Comparison of ENCODE assay signal across 8 mouse cellular contexts in the genomic region with DNA sequence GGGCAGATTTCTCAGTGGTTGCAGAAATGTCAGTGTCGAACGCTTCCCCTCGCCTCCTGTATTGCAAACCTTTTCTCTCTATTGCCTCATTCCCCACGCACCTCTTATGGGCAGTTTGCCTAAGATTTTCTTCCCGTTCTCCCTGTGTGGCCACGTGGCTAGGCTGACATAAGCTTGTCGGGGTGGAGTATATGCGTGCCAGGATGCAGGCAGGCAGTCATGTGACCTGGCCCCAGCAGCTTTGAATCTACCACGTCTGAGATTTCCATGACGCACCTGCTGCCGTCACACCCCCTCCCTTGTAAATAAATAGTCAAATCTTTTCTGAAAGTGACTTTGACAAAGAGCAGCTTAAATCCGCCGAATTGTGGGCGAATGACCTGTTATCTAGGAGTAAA.
DNase-seq lines count a peak whose midpoint lies in the region; ATAC-seq and TF ChIP-seq lines count a peak whose summit lies in the region.

No protein-coding gene starts in this region.

- no peaks in the 10 kb centered on the region for H3K36me3 ChIP-seq in forebrain, embryonic 10.5 days (replicated peaks)
- no peaks in the 10 kb centered on the region for H3K36me3 ChIP-seq in liver, postnatal 0 days (replicated peaks; ENCODE audit: insufficient read depth, low read length)
- H3K36me3 ChIP-seq in neural tube, embryonic 12.5 days: no peaks in the 10 kb centered on the region

- peak; percentile 86 for ATAC-seq in liver, postnatal 0 days
- peak; percentile 97 for ATAC-seq in neural tube, embryonic 12.5 days (ENCODE audit: low FRiP score, low read depth)

- 0 out of 2 replicates have a peak overlapping the region, but pooled peaks have one; percentile 1 for H3K27ac ChIP-seq in bone marrow macrophage, adult 2 months (ENCODE audit: insufficient read depth, low read depth, low read length)
- H3K27ac ChIP-seq in forebrain, embryonic 10.5 days: peak overlapping the region; percentile 74
- H3K27ac ChIP-seq in liver, postnatal 0 days (ENCODE audit: low read depth): peak overlapping the region; percentile 77
- H3K27ac ChIP-seq in neural tube, embryonic 12.5 days: no peak overlapping the region

- TF ChIP-seq POLR2A in bone marrow macrophage, adult 2 months (IDR thresholded peaks at IDR 0.05; ENCODE audit: borderline replicate concordance, low read depth, low read length): no peak

- no peak overlapping the region for H3K4me3 ChIP-seq in bone marrow macrophage, adult 2 months (ENCODE audit: insufficient read depth, low read length)
- H3K4me3 ChIP-seq in forebrain, embryonic 10.5 days: peak overlapping the region; percentile 50
- H3K4me3 ChIP-seq in liver, postnatal 0 days (ENCODE audit: low read depth, low read length): peak overlapping the region; percentile 27
- H3K4me3 ChIP-seq in neural tube, embryonic 12.5 days: peak overlapping the region; percentile 31

- peak overlapping the region; percentile 43 for H3K9ac ChIP-seq in liver, postnatal 0 days (replicated peaks)
- peak overlapping the region; percentile 30; the same call in 1 of the 2 replicates for H3K9ac ChIP-seq in neural tube, embryonic 12.5 days

- TF ChIP-seq EP300 in liver, postnatal 0 days (IDR thresholded peaks at IDR 0.05; ENCODE audit: low read depth): peak; percentile 74

- H3K9me3 ChIP-seq in forebrain, embryonic 10.5 days: no peaks in the 10 kb centered on the region
- H3K9me3 ChIP-seq in liver, postnatal 0 days (ENCODE audit: low read length): no peaks in the 10 kb centered on the region
- H3K9me3 ChIP-seq in neural tube, embryonic 12.5 days: no peaks in the 10 kb centered on the region

- WGBS in forebrain, embryonic 10.5 days: 15% methylated on average over 14 of the region's 14 CpGs
- 5% methylated on average over 14 of the region's 14 CpGs for WGBS in liver, postnatal 0 days (ENCODE audit: insufficient replicate concordance)
- 10% methylated on average over 14 of the region's 14 CpGs for WGBS in neural tube, embryonic 12.5 days

- peak; percentile 78 for DNase-seq in CD4-positive helper T cell, adult 2 months (ENCODE audit: low read depth, low spot score)
- DNase-seq in forebrain, embryonic 10.5 days (ENCODE audit: extremely low spot score, low spot score): peak; percentile 61
- DNase-seq in heart, postnatal 10 days: peak; percentile 72 to 80
- DNase-seq in kidney, postnatal 36 days: peak; percentile 73 to 85
- peak; percentile 79 for DNase-seq in liver, postnatal 0 days
- DNase-seq in thymus, adult 18-20 months: peak; percentile 49 to 70

- H3K4me2 ChIP-seq in liver, postnatal 0 days (ENCODE audit: low read depth, low read length): peak overlapping the region; percentile 57
- peak overlapping the region; percentile 60 for H3K4me2 ChIP-seq in neural tube, embryonic 12.5 days (replicated peaks)

- intact Hi-C loops in heart, postnatal 10 days (cut with DNase I): loop anchor here (5.0 to 10.0 kb wide), 3 partner anchors 41 to 324 kb away; partner anchors contain the start of gene Pgrmc2

- no peak for TF ChIP-seq CTCF in bone marrow macrophage, adult 2 months (IDR thresholded peaks at IDR 0.05; ENCODE audit: low read depth, low read length)
- TF ChIP-seq CTCF in liver, postnatal 0 days (IDR thresholded peaks at IDR 0.05; ENCODE audit: low read depth): no peak

- H3K4me1 ChIP-seq in bone marrow macrophage, adult 2 months (ENCODE audit: control insufficient read depth, insufficient read depth, low read length): peaks cover 32% of the 10 kb centered on the region
- peaks cover 17% of the 10 kb centered on the region for H3K4me1 ChIP-seq in forebrain, embryonic 10.5 days
- peaks cover 14% of the 10 kb centered on the region for H3K4me1 ChIP-seq in liver, postnatal 0 days (ENCODE audit: insufficient read depth)
- H3K4me1 ChIP-seq in neural tube, embryonic 12.5 days: peaks cover 8% of the 10 kb centered on the region; the same call in 1 of the 2 replicates

- peaks cover 12% of the 10 kb centered on the region for H3K27me3 ChIP-seq in forebrain, embryonic 10.5 days (ENCODE audit: poor library complexity, severe bottlenecking)
- H3K27me3 ChIP-seq in liver, postnatal 0 days (ENCODE audit: insufficient read depth, low read length): no peaks in the 10 kb centered on the region
- no peaks in the 10 kb centered on the region for H3K27me3 ChIP-seq in neural tube, embryonic 12.5 days (replicated peaks)
